Mouse (Mus musculus) midbrain, embryonic 13.5 days (tissue): ENCODE measurements around the gene Metap1d. TPM values are rescaled to one million over a fixed set of nuclear protein-coding genes. Genes with fewer than 3 reads are reported as not detected.

Source experiments
- ATAC-seq: fragments of 200-750 bp; cut with Nextera tagmentation; 2 replicates; pipeline ENCODE4 v1.8.0; 2017; ENCODE audit warnings: mild to moderate bottlenecking, moderate TSS enrichment, moderate library complexity
- H3K27ac ChIP-seq: fragments of 300-500 bp; sonication (generic); 2 replicates; pipeline ENCODE4 v1.5.1; 2015; ENCODE audit warnings: inconsistent platforms, mild to moderate bottlenecking, moderate library complexity
- H3K27me3 ChIP-seq: fragments of 300-500 bp; sonication (generic); 2 replicates; pipeline ENCODE4 v1.6.1; 2015; ENCODE audit warnings: mild to moderate bottlenecking, inconsistent platforms
- H3K36me3 ChIP-seq: fragments of 300-500 bp; sonication (generic); 2 replicates; pipeline ENCODE4 v1.6.1; 2015; ENCODE audit warnings: mild to moderate bottlenecking, inconsistent platforms
- H3K4me1 ChIP-seq: fragments of 300-500 bp; sonication (generic); replicated peaks from 2 replicates; pipeline ENCODE4 v1.6.1; 2015; ENCODE audit warnings: inconsistent platforms
- H3K4me2 ChIP-seq: fragments of 300-500 bp; sonication (generic); replicated peaks from 2 replicates; pipeline ENCODE4 v1.6.1; 2015; ENCODE audit warnings: moderate library complexity, mild to moderate bottlenecking, inconsistent platforms
- H3K4me3 ChIP-seq: fragments of 300-500 bp; sonication (generic); replicated peaks from 2 replicates; pipeline ENCODE4 v1.5.1; 2015; ENCODE audit warnings: mild to moderate bottlenecking, inconsistent platforms
- H3K9ac ChIP-seq: fragments of 300-500 bp; sonication (generic); replicated peaks from 2 replicates; pipeline ENCODE4 v1.6.1; 2015; ENCODE audit warnings: mild to moderate bottlenecking, inconsistent platforms
- H3K9me3 ChIP-seq: fragments of 300-500 bp; sonication (generic); 2 replicates; pipeline ENCODE4 v1.6.1; 2016; ENCODE audit warnings: mild to moderate bottlenecking, inconsistent platforms
- WGBS: fragments of 180-500 bp; shearing (Covaris S2); methylation state at CpG from one replicate; pipeline ENCODE4 v1.1.7; 2015; 5-methylcytosine and 5-hydroxymethylcytosine counted together
- polyA plus RNA-seq: library from polyadenylated mRNA; unstranded; fragments of >200 nt; fragmentation: Nextera tagmentation; extraction: Ambion mirVana; gene quantifications from 2 replicates; pipeline ENCODE4 v1.2.1, GENCODE M21; 2015

Gene Metap1d
- 35.1 and 39.3 TPM in 2 replicates for polyA plus RNA-seq

- Histone ChIP-seq H3K4me1 (0 out of 2 replicates have a peak, but pooled peaks cover 5% of the 10 kb centered on the region), H3K4me3 (peak within 1 kb of the TSS; percentile 66), H3K9me3 (no peaks in the 10 kb centered on the region), H3K27me3 (peaks cover 24% of the 10 kb centered on the region), H3K4me2 (peak within 1 kb of the TSS; percentile 81), H3K36me3 (no peaks in the 10 kb centered on the region), H3K27ac (peak within 1 kb of the TSS; percentile 48), H3K9ac (peak within 1 kb of the TSS; percentile 55)
- ATAC-seq = peak; percentile 98
- under 1% methylated on average over 61 of the region's 61 CpGs for WGBS
These were observed at the start of gene Metap1d for GRCm38 (mm10) chr2:71453161-71453916. TSS of gene Metap1d (plus strand) at chr2:71453276.

DNA sequence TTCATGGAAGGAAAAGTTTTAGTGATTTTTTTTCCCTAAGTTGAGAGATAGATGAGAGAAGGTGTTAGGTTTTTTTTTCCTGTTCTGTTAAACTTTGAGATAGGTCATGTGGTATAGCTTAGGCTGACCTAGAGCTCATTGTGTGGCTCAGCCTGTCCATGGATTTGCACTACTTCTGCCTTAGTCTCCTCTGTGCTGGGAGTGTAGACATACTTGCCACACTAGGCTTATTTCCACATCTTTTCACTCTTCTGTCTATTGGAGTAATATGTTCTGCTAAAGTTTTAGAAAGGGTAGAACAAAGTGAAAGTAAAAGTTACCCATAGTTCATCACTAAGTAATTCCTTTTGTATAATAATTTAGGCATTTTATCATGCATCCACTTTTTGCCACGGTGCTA, 47.5 kb upstream of the Metap1d start:
- no peaks in the 10 kb centered on the region for H3K4me1 ChIP-seq
- no peaks in the 10 kb centered on the region for H3K27me3 ChIP-seq
- WGBS = 98% methylated on average over 1 of the region's 1 CpGs
- H3K9ac ChIP-seq = no peak overlapping the region
- H3K27ac ChIP-seq = no peak overlapping the region
- no peak for ATAC-seq
- no peaks in the 10 kb centered on the region for H3K9me3 ChIP-seq
- H3K36me3 ChIP-seq = peaks cover 16% of the 10 kb centered on the region; the same call in 1 of the 2 replicates
- H3K4me3 ChIP-seq = no peak overlapping the region
- H3K4me2 ChIP-seq = no peak overlapping the region

DNA sequence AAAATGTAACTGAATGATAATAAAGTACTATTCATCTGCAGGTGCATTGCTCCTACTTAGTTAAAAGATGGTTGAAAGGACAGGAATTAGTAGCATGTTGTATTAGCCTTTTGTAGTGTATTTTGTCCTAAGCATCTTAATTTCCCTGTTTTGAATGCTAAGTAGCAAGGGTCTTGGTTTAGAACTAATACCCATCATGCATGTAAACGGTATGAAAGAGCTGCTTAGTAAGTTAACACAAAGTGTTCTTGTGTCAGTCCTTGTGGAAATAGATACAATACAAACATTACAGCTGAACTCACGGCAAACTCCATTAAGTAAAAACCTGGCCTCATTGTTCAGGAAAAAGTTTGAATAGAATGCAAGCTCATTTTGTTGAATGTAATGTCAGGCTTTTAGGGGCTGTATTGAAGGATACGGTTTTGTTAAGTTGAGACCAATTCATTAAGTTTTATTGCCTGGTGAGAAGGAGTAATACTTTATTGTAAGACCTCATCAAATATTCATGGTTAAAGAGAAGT, 34.3 kb upstream of the Metap1d start:
- Histone ChIP-seq H3K4me3 (no peak overlapping the region), H3K36me3 (peaks cover 21% of the 10 kb centered on the region), H3K9me3 (no peaks in the 10 kb centered on the region), H3K27me3 (0 out of 2 replicates have a peak, but pooled peaks cover 3% of the 10 kb centered on the region), H3K9ac (no peak overlapping the region), H3K4me1 (no peaks in the 10 kb centered on the region), H3K27ac (no peak overlapping the region), H3K4me2 (no peak overlapping the region)
- no peak for ATAC-seq
- 24% methylated on average over 3 of the region's 3 CpGs for WGBS

DNA sequence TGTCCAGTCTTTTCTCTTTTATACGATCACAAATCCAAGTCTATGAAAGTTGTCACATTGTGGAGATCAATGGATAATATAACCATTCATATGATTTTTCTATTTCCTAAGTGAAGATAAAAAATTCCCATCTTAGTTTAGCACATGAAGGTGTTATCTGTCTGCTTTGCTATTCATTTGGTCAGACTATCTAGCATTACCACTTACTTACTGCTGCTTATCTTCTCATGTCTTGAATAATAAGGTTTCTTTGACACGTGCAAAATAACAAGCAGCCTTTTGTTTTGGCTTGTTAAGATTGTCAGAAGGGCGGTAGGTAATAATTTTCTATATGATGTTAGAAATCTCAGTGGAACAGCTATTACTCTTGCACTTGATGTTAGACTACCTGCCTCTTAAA, 33.7 kb upstream of the Metap1d start:
- H3K36me3 ChIP-seq = peaks cover 21% of the 10 kb centered on the region
- 0 out of 2 replicates have a peak, but pooled peaks cover 3% of the 10 kb centered on the region for H3K27me3 ChIP-seq
- no peak overlapping the region for H3K9ac ChIP-seq
- WGBS = 62% methylated on average over 3 of the region's 3 CpGs
- H3K9me3 ChIP-seq = no peaks in the 10 kb centered on the region
- no peaks in the 10 kb centered on the region for H3K4me1 ChIP-seq
- no peak for ATAC-seq
- no peak overlapping the region for H3K27ac ChIP-seq
- no peak overlapping the region for H3K4me2 ChIP-seq
- no peak overlapping the region for H3K4me3 ChIP-seq

GRCm38 (mm10) chr2:71420895-71421425, 32.1 kb upstream of the Metap1d start:
- Histone ChIP-seq H3K27ac (no peak overlapping the region), H3K27me3 (0 out of 2 replicates have a peak, but pooled peaks cover 3% of the 10 kb centered on the region), H3K4me3 (no peak overlapping the region), H3K4me2 (no peak overlapping the region), H3K4me1 (no peaks in the 10 kb centered on the region), H3K9me3 (no peaks in the 10 kb centered on the region), H3K9ac (no peak overlapping the region), H3K36me3 (peaks cover 21% of the 10 kb centered on the region)
- no peak for ATAC-seq
- WGBS = 75% methylated on average over 9 of the region's 9 CpGs

GRCm38 (mm10) chr2:71424545-71424944, 28.5 kb upstream of the Metap1d start:
- Histone ChIP-seq H3K4me3 (no peak overlapping the region), H3K9ac (no peak overlapping the region), H3K27me3 (0 out of 2 replicates have a peak, but pooled peaks cover 3% of the 10 kb centered on the region), H3K4me1 (no peaks in the 10 kb centered on the region), H3K9me3 (no peaks in the 10 kb centered on the region), H3K27ac (no peak overlapping the region), H3K36me3 (peaks cover 27% of the 10 kb centered on the region), H3K4me2 (no peak overlapping the region)
- WGBS = 84% methylated on average over 4 of the region's 4 CpGs
- no peak for ATAC-seq

GRCm38 (mm10) chr2:71435440-71435839, 17.6 kb upstream of the Metap1d start:
- H3K9ac ChIP-seq = no peak overlapping the region
- no peaks in the 10 kb centered on the region for H3K27me3 ChIP-seq
- peaks cover 25% of the 10 kb centered on the region for H3K36me3 ChIP-seq
- no peaks in the 10 kb centered on the region for H3K9me3 ChIP-seq
- no peak overlapping the region for H3K4me2 ChIP-seq
- WGBS = 93% methylated on average over 3 of the region's 4 CpGs
- H3K4me1 ChIP-seq = no peaks in the 10 kb centered on the region
- no peak for ATAC-seq
- H3K27ac ChIP-seq = no peak overlapping the region
- H3K4me3 ChIP-seq = no peak overlapping the region

DNA sequence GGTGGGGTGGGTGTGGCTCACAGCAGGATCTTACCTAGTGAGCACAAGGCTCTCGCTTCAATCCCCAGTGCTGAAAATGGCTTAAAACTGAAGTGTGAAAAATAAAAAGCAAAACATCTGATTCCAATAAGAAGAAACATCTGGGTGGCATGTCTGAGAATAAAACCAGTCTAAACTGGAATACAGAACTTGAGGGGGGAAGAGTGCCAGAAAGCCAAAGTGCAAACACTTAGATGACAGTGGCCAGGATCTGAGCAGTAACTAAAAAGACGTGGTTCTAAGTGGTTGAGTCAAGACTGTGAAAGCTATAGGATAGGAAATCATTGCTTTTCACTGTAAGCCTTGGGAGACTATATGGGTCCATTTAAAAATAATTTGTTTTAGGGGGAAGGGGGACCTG, 9.7 kb upstream of the Metap1d start:
- 39% methylated on average over 2 of the region's 2 CpGs for WGBS
- peaks cover 10% of the 10 kb centered on the region for H3K4me1 ChIP-seq
- H3K9ac ChIP-seq = no peak overlapping the region
- H3K9me3 ChIP-seq = no peaks in the 10 kb centered on the region
- no peak overlapping the region for H3K4me3 ChIP-seq
- no peak overlapping the region for H3K4me2 ChIP-seq
- no peak overlapping the region for H3K27ac ChIP-seq
- no peak for ATAC-seq
- peaks cover 16% of the 10 kb centered on the region for H3K36me3 ChIP-seq
- peaks cover 6% of the 10 kb centered on the region for H3K27me3 ChIP-seq

GRCm38 (mm10) chr2:71445536-71446196, 7.4 kb upstream of the Metap1d start:
- 22% methylated on average over 17 of the region's 17 CpGs for WGBS
- H3K27ac ChIP-seq = no peak overlapping the region
- H3K9me3 ChIP-seq = no peaks in the 10 kb centered on the region
- H3K4me1 ChIP-seq = peaks cover 10% of the 10 kb centered on the region
- H3K36me3 ChIP-seq = 0 out of 2 replicates have a peak, but pooled peaks cover 5% of the 10 kb centered on the region
- H3K9ac ChIP-seq = peak overlapping the region; percentile 30
- H3K27me3 ChIP-seq = peaks cover 14% of the 10 kb centered on the region
- H3K4me3 ChIP-seq = no peak overlapping the region
- peak; percentile 53; the same call in 1 of the 2 replicates for ATAC-seq
- H3K4me2 ChIP-seq = peak overlapping the region; percentile 36

GRCm38 (mm10) chr2:71449604-71450003, 3.5 kb upstream of the Metap1d start:
- ATAC-seq = no peak
- H3K9me3 ChIP-seq = no peaks in the 10 kb centered on the region
- WGBS = 15% methylated on average over 2 of the region's 2 CpGs

GRCm38 (mm10) chr2:71451761-71452160, 1.3 kb upstream of the Metap1d start:
- no peaks in the 10 kb centered on the region for H3K36me3 ChIP-seq
- H3K9ac ChIP-seq = no peak overlapping the region
- peaks cover 29% of the 10 kb centered on the region for H3K27me3 ChIP-seq
- no peak for ATAC-seq
- 0 out of 2 replicates have a peak, but pooled peaks cover 5% of the 10 kb centered on the region for H3K4me1 ChIP-seq
- no peak overlapping the region for H3K4me2 ChIP-seq
- H3K27ac ChIP-seq = no peak overlapping the region
- no peak overlapping the region for H3K4me3 ChIP-seq
- no peaks in the 10 kb centered on the region for H3K9me3 ChIP-seq
- WGBS = 63% methylated on average over 5 of the region's 5 CpGs

More at GRCm38 (mm10) chr2:71449604-71450003, 3.5 kb upstream of the Metap1d start:
- peaks cover 27% of the 10 kb centered on the region for H3K27me3 ChIP-seq
- peaks cover 15% of the 10 kb centered on the region for H3K4me1 ChIP-seq
- H3K36me3 ChIP-seq = no peaks in the 10 kb centered on the region
- H3K27ac ChIP-seq = no peak overlapping the region
- no peak overlapping the region for H3K9ac ChIP-seq
- no peak overlapping the region for H3K4me3 ChIP-seq
- H3K4me2 ChIP-seq = no peak overlapping the region

DNA sequence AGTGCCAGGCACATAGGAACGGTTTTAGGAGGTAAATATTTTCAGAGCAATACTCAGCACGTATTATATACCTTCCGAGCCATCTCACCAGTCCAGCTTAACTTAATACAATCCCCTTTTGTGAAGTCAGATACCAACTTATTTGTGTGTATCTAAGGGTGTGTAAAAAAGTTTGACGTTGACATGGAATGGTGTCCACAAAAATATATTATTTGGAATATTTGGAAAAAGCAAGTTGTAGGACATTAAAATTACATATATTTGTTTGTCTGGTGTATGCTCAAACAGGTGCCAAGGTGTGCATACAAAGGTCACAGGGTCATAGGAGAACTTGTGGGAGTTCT, 813 bp downstream of the Metap1d start:
- no peak for ATAC-seq
- 48% methylated on average over 4 of the region's 4 CpGs for WGBS
- H3K4me2 ChIP-seq = peak overlapping the region; percentile 81
- 0 out of 2 replicates have a peak, but pooled peaks cover 5% of the 10 kb centered on the region for H3K4me1 ChIP-seq
- peak overlapping the region; percentile 55; the same call in 1 of the 2 replicates for H3K9ac ChIP-seq
- H3K9me3 ChIP-seq = no peaks in the 10 kb centered on the region
- peaks cover 22% of the 10 kb centered on the region for H3K27me3 ChIP-seq
- H3K4me3 ChIP-seq = peak overlapping the region; percentile 66
- no peak overlapping the region for H3K27ac ChIP-seq
- H3K36me3 ChIP-seq = no peaks in the 10 kb centered on the region
